In genomic region chr11:46347756-46348155, GRCm38 (mm10) we compare ENCODE assay signal across 25 mouse cellular contexts. TPM values are rescaled to one million over a fixed set of nuclear protein-coding genes. Genes with fewer than 3 reads are reported as not detected.
DNase-seq lines count a peak whose midpoint lies in the region; ATAC-seq and TF ChIP-seq lines count a peak whose summit lies in the region.
"Had no signal": no experiment of that assay in that cellular context is flagged by ENCODE, and none has a peak within 500 bp of the region (broad histone marks: within the 10 kb centered on the region; RNA-seq: fewer than 3 reads in every experiment).

No protein-coding gene starts in this region.

- no peak overlapping the region for H3K4me3 ChIP-seq in forebrain, embryonic 10.5 days
- no peak overlapping the region for H3K4me3 ChIP-seq in forebrain, postnatal 0 days (ENCODE audit: low read depth, low read length)
- no peak overlapping the region for H3K4me3 ChIP-seq in limb, embryonic 10.5 days
- no peak overlapping the region for H3K4me3 ChIP-seq in midbrain, embryonic 15.5 days
- H3K4me3 ChIP-seq: heart, embryonic 15.5 days; hindbrain, embryonic 13.5 days had no signal

- TF ChIP-seq CTCF in forebrain, postnatal 0 days (IDR thresholded peaks at IDR 0.05; ENCODE audit: low read depth) = no peak

- H3K9me3 ChIP-seq in forebrain, embryonic 10.5 days = no peaks in the 10 kb centered on the region
- no peaks in the 10 kb centered on the region for H3K9me3 ChIP-seq in forebrain, postnatal 0 days (ENCODE audit: low read length)
- no peaks in the 10 kb centered on the region for H3K9me3 ChIP-seq in limb, embryonic 10.5 days (replicated peaks)
- no peaks in the 10 kb centered on the region for H3K9me3 ChIP-seq in midbrain, embryonic 15.5 days
- H3K9me3 ChIP-seq: G1E; heart, embryonic 15.5 days; hindbrain, embryonic 13.5 days had no signal

- H3K36me3 ChIP-seq in forebrain, embryonic 10.5 days (replicated peaks) = no peaks in the 10 kb centered on the region
- no peaks in the 10 kb centered on the region for H3K36me3 ChIP-seq in forebrain, postnatal 0 days (ENCODE audit: insufficient read depth)
- H3K36me3 ChIP-seq in limb, embryonic 10.5 days = no peaks in the 10 kb centered on the region
- H3K36me3 ChIP-seq in midbrain, embryonic 15.5 days (replicated peaks) = no peaks in the 10 kb centered on the region
- H3K36me3 ChIP-seq: G1E; heart, embryonic 15.5 days; hindbrain, embryonic 13.5 days had no signal

- ATAC-seq in forebrain, postnatal 0 days = no peak
- no peak for ATAC-seq in activated CD4-positive, CD25-positive, alpha-beta regulatory T cell, adult 4 months
- ATAC-seq in midbrain, embryonic 15.5 days (replicated peaks) = no peak
- ATAC-seq: forebrain, embryonic 14.5 days; hindbrain, postnatal 0 days; intestine, embryonic 16.5 days had no signal

- H3K4me2 ChIP-seq in forebrain, postnatal 0 days (ENCODE audit: low read depth) = no peak overlapping the region
- H3K4me2 ChIP-seq in midbrain, embryonic 15.5 days = no peak overlapping the region
- H3K4me2 ChIP-seq: heart, embryonic 11.5 days; heart, embryonic 15.5 days; hindbrain, embryonic 13.5 days had no signal

- 97% methylated on average over 5 of the region's 5 CpGs for WGBS in forebrain, embryonic 10.5 days
- WGBS in forebrain, postnatal 0 days = 89% methylated on average over 5 of the region's 5 CpGs
- 87% methylated on average over 5 of the region's 5 CpGs for WGBS in limb, embryonic 10.5 days
- WGBS in midbrain, embryonic 15.5 days = 88% methylated on average over 5 of the region's 5 CpGs

- H3K27me3 ChIP-seq in forebrain, embryonic 10.5 days (ENCODE audit: poor library complexity, severe bottlenecking) = no peaks in the 10 kb centered on the region
- no peaks in the 10 kb centered on the region for H3K27me3 ChIP-seq in forebrain, postnatal 0 days (ENCODE audit: insufficient read depth, low read length)
- no peaks in the 10 kb centered on the region for H3K27me3 ChIP-seq in limb, embryonic 10.5 days (ENCODE audit: low read depth, poor library complexity, severe bottlenecking)
- no peaks in the 10 kb centered on the region for H3K27me3 ChIP-seq in midbrain, embryonic 15.5 days (replicated peaks)
- H3K27me3 ChIP-seq: heart, embryonic 15.5 days; hindbrain, embryonic 13.5 days had no signal

- DNase-seq in forebrain, embryonic 10.5 days (ENCODE audit: extremely low spot score, low spot score) = no peak
- DNase-seq in forebrain, postnatal 0 days = no peak
- peak; percentile 19 for DNase-seq in 416B (ENCODE audit: low read depth)
- DNase-seq in T-cell, adult 2 months (ENCODE audit: low spot score) = peak; percentile 34
- no peak for DNase-seq in limb, embryonic 10.5 days (ENCODE audit: low spot score)
- DNase-seq in thymus, postnatal 10 days (ENCODE audit: low spot score in 2 of 2) = no peak
- DNase-seq: adrenal gland, adult 2 months; adrenal gland, postnatal 25 days; cerebellum, adult 2 months; cerebellum, postnatal 14 days; gastrocnemius, postnatal 36 days; heart, adult 11 months; heart, postnatal 14 days had no signal

- no peak overlapping the region for H3K9ac ChIP-seq in forebrain, postnatal 0 days
- H3K9ac ChIP-seq in midbrain, embryonic 15.5 days = no peak overlapping the region
- H3K9ac ChIP-seq: heart, embryonic 15.5 days; hindbrain, embryonic 13.5 days had no signal

- H3K27ac ChIP-seq in forebrain, embryonic 10.5 days = peak overlapping the region; percentile 40; the same call in 1 of the 2 replicates
- no peak overlapping the region for H3K27ac ChIP-seq in forebrain, postnatal 0 days (ENCODE audit: low read depth, low read length)
- H3K27ac ChIP-seq in limb, embryonic 10.5 days = peak overlapping the region; percentile 72
- no peak overlapping the region for H3K27ac ChIP-seq in midbrain, embryonic 15.5 days
- H3K27ac ChIP-seq: heart, embryonic 15.5 days; hindbrain, embryonic 13.5 days; hindbrain, postnatal 0 days had no signal

- 0 out of 2 replicates have a peak, but pooled peaks cover 4% of the 10 kb centered on the region for H3K4me1 ChIP-seq in forebrain, embryonic 10.5 days
- H3K4me1 ChIP-seq in forebrain, postnatal 0 days (ENCODE audit: insufficient read depth) = no peaks in the 10 kb centered on the region
- H3K4me1 ChIP-seq in limb, embryonic 10.5 days = peaks cover 55% of the 10 kb centered on the region
- H3K4me1 ChIP-seq in midbrain, embryonic 15.5 days = no peaks in the 10 kb centered on the region
- H3K4me1 ChIP-seq: hindbrain, embryonic 13.5 days had no signal

RNA-seq across cellular contexts. Expression of gene Cyfip2, which starts 35.1 kb away (rescaled TPM):
- 23.1 and 25.0 TPM in 2 replicates for polyA plus RNA-seq in forebrain, embryonic 10.5 days (2016; fragmentation: Nextera tagmentation; extraction: Ambion mirVana)
- total RNA-seq in forebrain, postnatal 0 days (2014; rRNA removed) = 92.5 and 114 TPM in 2 replicates
- polyA plus RNA-seq in forebrain, postnatal 0 days (2015; fragmentation: Nextera tagmentation; extraction: Ambion mirVana) = 54.9 and 75.8 TPM in 2 replicates
- 9.7 and 14.7 TPM in 2 replicates for polyA plus RNA-seq in limb, embryonic 10.5 days (2016; fragmentation: Nextera tagmentation; extraction: Ambion mirVana)
- polyA plus RNA-seq in activated CD4-positive, CD25-positive, alpha-beta regulatory T cell, adult 4 months (2017; shearing (Covaris generic)) = 10 to 100 TPM; 66.7 to 74.4 TPM
- 97.6 and 104 TPM in 2 replicates for polyA plus RNA-seq in midbrain, embryonic 15.5 days (2015; fragmentation: Nextera tagmentation; extraction: Ambion mirVana)

RNA-seq across cellular contexts. Expression of gene Itk, which starts 41.6 kb away (rescaled TPM):
- not detected in 2 replicates for polyA plus RNA-seq in forebrain, embryonic 10.5 days (2016; fragmentation: Nextera tagmentation; extraction: Ambion mirVana)
- 0.19 and 0.31 TPM in 2 replicates for total RNA-seq in forebrain, postnatal 0 days (2014; rRNA removed)
- polyA plus RNA-seq in forebrain, postnatal 0 days (2015; fragmentation: Nextera tagmentation; extraction: Ambion mirVana) = 0.05 and 0.06 TPM in 2 replicates
- polyA plus RNA-seq in limb, embryonic 10.5 days (2016; fragmentation: Nextera tagmentation; extraction: Ambion mirVana) = not detected in 2 replicates
- polyA plus RNA-seq in activated CD4-positive, CD25-positive, alpha-beta regulatory T cell, adult 4 months (2017; shearing (Covaris generic)) = 100 to 1,000 TPM; 102 to 115 TPM
- not detected in 2 replicates for polyA plus RNA-seq in midbrain, embryonic 15.5 days (2015; fragmentation: Nextera tagmentation; extraction: Ambion mirVana)
- total RNA-seq: gastrocnemius, adult 8-10 months; hindbrain, postnatal 0 days had no signal
- polyA plus RNA-seq: forebrain, embryonic 14.5 days; heart, embryonic 11.5 days; hindbrain, embryonic 13.5 days had no signal

RNA-seq across cellular contexts. Expression of gene Fam71b, which starts 48.6 kb away (rescaled TPM):
- not detected in 2 replicates for polyA plus RNA-seq in forebrain, embryonic 10.5 days (2016; fragmentation: Nextera tagmentation; extraction: Ambion mirVana)
- total RNA-seq in forebrain, postnatal 0 days (2014; rRNA removed) = not detected in 2 replicates
- not detected in 2 replicates for polyA plus RNA-seq in forebrain, postnatal 0 days (2015; fragmentation: Nextera tagmentation; extraction: Ambion mirVana)
- not detected in 2 replicates for polyA plus RNA-seq in limb, embryonic 10.5 days (2016; fragmentation: Nextera tagmentation; extraction: Ambion mirVana)
- not detected for polyA plus RNA-seq in activated CD4-positive, CD25-positive, alpha-beta regulatory T cell, adult 4 months (2017; shearing (Covaris generic))
- not detected in 2 replicates for polyA plus RNA-seq in midbrain, embryonic 15.5 days (2015; fragmentation: Nextera tagmentation; extraction: Ambion mirVana)
- total RNA-seq: adrenal gland, adult 2 months; adrenal gland, postnatal 25 days; gastrocnemius, adult 8-10 months; gastrocnemius, postnatal 36 days; heart, postnatal 14 days; hematopoietic stem cell, adult 5-6 weeks; hindbrain, postnatal 0 days had no signal
- polyA plus RNA-seq: adrenal gland, adult 2 months; cerebellum, adult 2 months; embryonic facial prominence, embryonic 14.5 days; forebrain, embryonic 14.5 days; G1E; heart, embryonic 15.5 days; hindbrain, embryonic 13.5 days; hindbrain, postnatal 0 days; intestine, embryonic 16.5 days had no signal

Comparison
In these comparisons a context has a peak if more than half of its experiments do, and no peak if none do; other contexts are left out.
1. H3K27ac ChIP-seq: peak in forebrain, embryonic 10.5 days (single experiment) and limb, embryonic 10.5 days (single experiment); none in forebrain, postnatal 0 days (single experiment) and midbrain, embryonic 15.5 days (single experiment).
2. DNase-seq: peak in 416B (single experiment) and T-cell, adult 2 months (single experiment); none in forebrain, embryonic 10.5 days (single experiment), forebrain, postnatal 0 days (single experiment), limb, embryonic 10.5 days (single experiment) and thymus, postnatal 10 days (0 of 2).
3. RNA of gene Itk, which starts 41.6 kb away (polyA plus RNA-seq): 102 to 115 TPM in activated CD4-positive, CD25-positive, alpha-beta regulatory T cell, adult 4 months; 0.05 to 0.06 TPM in forebrain, postnatal 0 days, not detected in midbrain, embryonic 15.5 days, not detected in forebrain, embryonic 10.5 days and not detected in limb, embryonic 10.5 days; every median in the first group is over 10 times any median in the second.